Mouse (Mus musculus): Measurements from ENCODE around the gene Ube3c. TPM values are rescaled to one million over a fixed set of nuclear protein-coding genes. Genes with fewer than 3 reads are reported as not detected.
"Not testable (repeated sequence)": the region's sequence is repeated elsewhere in the genome, so short reads cannot be mapped to it uniquely, and the experiment has no call there.

Gene Ube3c
- polyA plus RNA-seq, 1 experiment: 6.3 TPM

DNA sequence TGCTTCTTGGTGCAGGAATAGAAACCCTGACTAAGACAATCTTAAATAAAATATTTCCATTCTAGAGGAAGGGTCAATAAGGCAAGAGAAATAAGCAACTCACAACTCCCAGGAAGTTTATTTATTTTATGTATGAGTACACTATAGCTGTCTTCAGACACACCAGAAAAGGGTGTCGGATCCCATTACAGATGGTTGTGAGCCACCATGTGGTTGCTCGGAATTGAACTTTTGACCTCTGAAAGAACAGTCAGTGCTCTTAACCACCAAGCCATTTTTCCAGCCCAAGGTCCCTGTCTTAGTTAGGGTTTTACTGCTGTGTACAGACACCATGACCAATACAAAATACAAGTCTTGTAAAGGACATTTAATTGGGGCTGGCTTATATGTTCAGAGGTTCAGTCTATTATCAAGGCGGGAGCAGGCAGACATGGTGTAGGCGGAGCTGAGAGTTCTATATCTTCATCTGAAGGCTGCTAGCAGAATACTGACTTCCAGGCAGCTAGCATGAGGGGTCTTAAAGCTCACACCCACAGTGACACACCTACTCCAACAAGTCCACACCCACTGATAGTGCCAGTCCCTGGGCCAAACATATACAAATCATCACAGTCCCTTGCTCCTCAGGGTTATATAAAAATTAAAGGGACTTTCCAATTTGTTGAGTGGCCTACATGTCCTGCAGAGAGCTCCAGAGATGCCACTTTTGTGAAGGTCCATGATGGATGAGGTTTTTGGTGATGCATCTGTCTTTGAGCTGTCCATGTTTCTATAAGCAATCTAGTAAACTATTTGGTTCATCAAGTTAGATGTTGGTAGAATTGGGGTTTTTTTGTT lies 9.0 kb downstream of the Ube3c start:
- Histone ChIP-seq H3K27me3 (ENCODE audit: control insufficient read depth, insufficient read depth, low read length) (no peaks in the 10 kb centered on the region), H3K36me3 (ENCODE audit: control insufficient read depth, insufficient read depth, low read length) (peaks cover 3% of the 10 kb centered on the region; the same call in 1 of the 2 replicates), H3K4me1 (ENCODE audit: control insufficient read depth, insufficient read depth, insufficient read length, low read length) (0 out of 2 replicates have a peak, but pooled peaks cover 4% of the 10 kb centered on the region), H3K27ac (ENCODE audit: insufficient read depth, low read depth, low read length) (no peak overlapping the region), H3K4me3 (ENCODE audit: low read depth, low read length) (no peak overlapping the region)
- WGBS: 87% methylated on average over 4 of the region's 4 CpGs
- TF ChIP-seq POLR2A (IDR thresholded peaks at IDR 0.05; ENCODE audit: low read depth, low read length): no peak
- no peak for TF ChIP-seq CTCF (IDR thresholded peaks at IDR 0.05; ENCODE audit: extremely low read depth, insufficient read length, insufficient replicate concordance, low read depth, low read length)

DNA sequence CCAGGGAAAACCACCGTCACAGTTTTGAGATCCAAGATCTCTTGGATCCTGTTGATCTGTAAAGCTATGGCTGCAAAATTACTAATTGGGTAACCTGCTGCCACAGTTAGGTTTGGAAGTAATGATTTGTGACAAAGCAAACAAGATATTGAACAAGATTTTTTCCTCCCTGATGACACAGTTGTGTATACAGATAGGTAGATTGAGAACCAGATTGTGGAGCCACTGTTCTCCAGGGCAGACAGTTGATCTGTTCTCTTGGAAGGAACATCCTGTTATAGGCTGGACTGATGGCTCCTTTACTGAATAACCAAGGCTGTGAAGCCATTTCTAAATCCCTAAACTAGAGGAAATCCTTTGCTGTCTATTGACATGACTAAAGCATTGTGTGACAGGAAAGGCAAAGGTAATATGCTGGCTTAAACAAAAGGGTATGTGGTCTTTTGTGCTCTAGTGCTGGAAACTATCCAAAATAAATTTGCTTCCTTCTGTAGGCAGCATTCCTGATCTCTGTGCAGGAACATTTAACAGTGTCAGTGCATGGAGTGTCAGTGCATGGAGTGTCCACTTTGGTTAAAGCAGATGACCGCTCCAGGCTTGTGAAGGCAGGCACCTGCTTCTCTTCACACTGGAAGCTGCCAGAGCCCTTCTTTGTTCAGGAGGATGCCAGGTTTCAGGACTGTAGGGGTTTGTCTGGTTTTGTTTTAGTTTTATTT lies 15.0 kb downstream of the Ube3c start:
- WGBS: 69% methylated on average over 2 of the region's 2 CpGs
- H3K4me3 ChIP-seq (ENCODE audit: low read depth, low read length): no peak overlapping the region
- peaks cover 5% of the 10 kb centered on the region; the same call in 1 of the 2 replicates for H3K36me3 ChIP-seq (ENCODE audit: control insufficient read depth, insufficient read depth, low read length)
- H3K4me1 ChIP-seq (ENCODE audit: control insufficient read depth, insufficient read depth, insufficient read length, low read length): no peaks in the 10 kb centered on the region
- H3K27ac ChIP-seq (ENCODE audit: insufficient read depth, low read depth, low read length): no peak overlapping the region
- no peak for TF ChIP-seq POLR2A (IDR thresholded peaks at IDR 0.05; ENCODE audit: low read depth, low read length)
- TF ChIP-seq CTCF (IDR thresholded peaks at IDR 0.05; ENCODE audit: extremely low read depth, insufficient read length, insufficient replicate concordance, low read depth, low read length): no peak
- no peaks in the 10 kb centered on the region for H3K27me3 ChIP-seq (ENCODE audit: control insufficient read depth, insufficient read depth, low read length)

DNA sequence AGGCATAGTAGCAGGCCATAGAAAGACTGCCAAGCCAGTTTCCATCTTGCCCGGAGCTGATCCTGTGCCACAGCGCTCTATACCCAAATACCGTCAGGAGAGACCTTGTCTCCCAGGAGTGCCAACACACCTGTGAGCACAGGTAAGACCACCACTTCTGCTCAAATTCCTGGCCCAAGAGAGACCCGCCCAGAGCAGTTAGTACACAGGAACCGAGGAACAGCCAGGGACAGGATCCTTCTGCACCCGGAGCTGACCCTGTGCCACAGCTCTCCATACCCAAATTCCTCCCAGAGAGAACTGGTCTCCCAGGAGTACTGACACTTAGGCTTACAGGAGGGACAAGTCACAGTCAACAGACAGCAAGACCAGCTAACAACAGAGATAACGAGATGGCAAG lies 23.1 kb downstream of the Ube3c start:
- H3K27me3 ChIP-seq (ENCODE audit: control insufficient read depth, insufficient read depth, low read length); H3K4me3 ChIP-seq (ENCODE audit: low read depth, low read length); H3K27ac ChIP-seq (ENCODE audit: insufficient read depth, low read depth, low read length); H3K4me1 ChIP-seq (ENCODE audit: control insufficient read depth, insufficient read depth, insufficient read length, low read length): not testable (repeated sequence)
- 99% methylated on average over 7 of the region's 7 CpGs for WGBS
- peaks cover 40% of the 10 kb centered on the region for H3K36me3 ChIP-seq (ENCODE audit: control insufficient read depth, insufficient read depth, low read length)

DNA sequence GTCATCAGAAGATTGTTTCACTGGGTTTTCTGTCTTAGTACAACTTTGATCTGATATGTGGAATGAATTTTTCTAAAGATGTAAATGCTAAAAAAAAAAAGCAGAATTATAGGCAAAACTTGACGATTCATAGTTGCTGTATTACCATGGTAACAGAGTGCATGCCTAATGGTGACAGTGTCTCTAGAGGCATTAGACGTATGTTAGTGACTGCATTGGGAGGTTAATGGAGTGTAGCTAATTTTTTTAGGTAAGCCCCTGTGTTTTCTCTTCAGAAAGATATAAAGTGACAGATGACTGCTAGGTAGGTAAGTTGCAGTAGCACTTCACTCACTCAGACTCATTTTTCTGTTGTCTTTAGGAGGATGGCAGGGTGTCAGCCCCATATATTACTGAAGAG lies 37.5 kb downstream of the Ube3c start:
- WGBS: 93% methylated on average over 2 of the region's 2 CpGs
- Histone ChIP-seq H3K4me1 (ENCODE audit: control insufficient read depth, insufficient read depth, insufficient read length, low read length) (no peaks in the 10 kb centered on the region), H3K36me3 (ENCODE audit: control insufficient read depth, insufficient read depth, low read length) (peaks cover 45% of the 10 kb centered on the region), H3K27ac (ENCODE audit: insufficient read depth, low read depth, low read length) (no peak overlapping the region), H3K27me3 (ENCODE audit: control insufficient read depth, insufficient read depth, low read length) (no peaks in the 10 kb centered on the region), H3K4me3 (ENCODE audit: low read depth, low read length) (no peak overlapping the region)
- TF ChIP-seq CTCF (IDR thresholded peaks at IDR 0.05; ENCODE audit: extremely low read depth, insufficient read length, insufficient replicate concordance, low read depth, low read length) (no peak), POLR2A (IDR thresholded peaks at IDR 0.05; ENCODE audit: low read depth, low read length) (no peak)

DNA sequence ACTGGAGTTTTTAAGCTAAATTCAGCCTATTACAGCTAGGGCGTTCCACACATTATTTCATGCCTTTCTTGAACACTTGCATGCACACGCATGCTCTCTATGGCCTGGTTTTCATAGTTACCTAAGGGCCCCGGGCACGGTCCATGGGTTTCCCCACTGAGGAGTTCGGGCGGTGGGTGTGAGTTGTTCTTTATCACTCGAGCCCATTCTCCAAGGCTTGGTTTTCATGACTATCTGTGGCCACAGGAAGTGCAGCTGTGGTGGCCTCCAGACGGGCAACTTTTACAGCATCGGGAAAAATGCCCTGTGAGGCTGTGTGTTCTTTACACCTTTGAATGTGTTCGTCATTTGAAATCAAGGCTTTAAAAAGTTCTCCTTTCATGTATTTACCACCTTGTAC lies 56.6 kb downstream of the Ube3c start:
- H3K27ac ChIP-seq (ENCODE audit: insufficient read depth, low read depth, low read length): no peak overlapping the region
- TF ChIP-seq CTCF (IDR thresholded peaks at IDR 0.05; ENCODE audit: extremely low read depth, insufficient read length, insufficient replicate concordance, low read depth, low read length): no peak
- no peak for TF ChIP-seq POLR2A (IDR thresholded peaks at IDR 0.05; ENCODE audit: low read depth, low read length)
- H3K36me3 ChIP-seq (ENCODE audit: control insufficient read depth, insufficient read depth, low read length): peaks cover 32% of the 10 kb centered on the region
- H3K4me1 ChIP-seq (ENCODE audit: control insufficient read depth, insufficient read depth, insufficient read length, low read length): no peaks in the 10 kb centered on the region
- H3K27me3 ChIP-seq (ENCODE audit: control insufficient read depth, insufficient read depth, low read length): no peaks in the 10 kb centered on the region
- 94% methylated on average over 10 of the region's 10 CpGs for WGBS
- H3K4me3 ChIP-seq (ENCODE audit: low read depth, low read length): no peak overlapping the region

DNA sequence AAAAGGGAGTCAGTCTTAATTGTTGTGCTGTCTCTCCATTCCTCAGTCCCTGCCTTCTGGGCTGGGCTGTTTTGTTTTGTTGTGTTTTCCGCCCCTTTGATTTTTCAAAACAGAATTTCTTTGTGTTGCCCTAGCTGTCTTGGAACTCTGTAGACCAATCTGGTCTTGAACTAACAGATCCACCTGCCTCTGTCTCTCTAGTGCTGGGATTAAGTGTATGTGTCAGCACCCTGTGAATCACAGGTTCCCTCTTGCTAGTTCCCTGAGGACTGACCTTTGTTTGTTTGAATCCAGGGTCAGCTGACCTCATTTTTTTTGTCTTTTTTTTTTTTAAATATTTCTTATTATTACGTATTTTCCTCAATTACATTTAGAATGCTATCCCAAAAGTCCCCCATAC lies 60.9 kb downstream of the Ube3c start:
- no peaks in the 10 kb centered on the region for H3K27me3 ChIP-seq (ENCODE audit: control insufficient read depth, insufficient read depth, low read length)
- no peak overlapping the region for H3K27ac ChIP-seq (ENCODE audit: insufficient read depth, low read depth, low read length)
- WGBS: 93% methylated on average over 2 of the region's 2 CpGs
- peaks cover 22% of the 10 kb centered on the region for H3K36me3 ChIP-seq (ENCODE audit: control insufficient read depth, insufficient read depth, low read length)
- no peak overlapping the region for H3K4me3 ChIP-seq (ENCODE audit: low read depth, low read length)
- H3K4me1 ChIP-seq (ENCODE audit: control insufficient read depth, insufficient read depth, insufficient read length, low read length): no peaks in the 10 kb centered on the region
- TF ChIP-seq POLR2A (IDR thresholded peaks at IDR 0.05; ENCODE audit: low read depth, low read length) (no peak), CTCF (IDR thresholded peaks at IDR 0.05; ENCODE audit: extremely low read depth, insufficient read length, insufficient replicate concordance, low read depth, low read length) (no peak)

DNA sequence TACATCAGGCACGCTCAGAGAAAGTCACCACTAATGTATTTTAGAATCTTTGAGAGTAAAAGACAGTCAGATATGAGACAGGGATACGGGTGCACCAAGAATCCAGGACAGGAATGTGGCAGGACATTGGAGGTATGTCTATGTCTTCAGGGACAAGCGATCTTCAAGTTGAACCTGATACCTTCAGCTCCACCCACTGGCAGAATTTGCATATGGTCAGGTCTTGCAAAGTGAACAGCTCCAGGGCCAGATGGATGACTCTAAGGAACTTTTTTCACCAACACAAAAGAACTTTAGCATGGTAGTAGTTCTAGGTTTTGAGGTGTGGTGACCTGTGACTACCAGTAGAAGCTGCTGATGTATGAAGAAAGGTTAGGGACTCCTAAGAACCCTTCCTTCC lies 62.7 kb downstream of the Ube3c start:
- H3K27me3 ChIP-seq (ENCODE audit: control insufficient read depth, insufficient read depth, low read length): no peaks in the 10 kb centered on the region
- TF ChIP-seq CTCF (IDR thresholded peaks at IDR 0.05; ENCODE audit: extremely low read depth, insufficient read length, insufficient replicate concordance, low read depth, low read length) (no peak), POLR2A (IDR thresholded peaks at IDR 0.05; ENCODE audit: low read depth, low read length) (no peak)
- H3K27ac ChIP-seq (ENCODE audit: insufficient read depth, low read depth, low read length): no peak overlapping the region
- peaks cover 27% of the 10 kb centered on the region for H3K36me3 ChIP-seq (ENCODE audit: control insufficient read depth, insufficient read depth, low read length)
- no peaks in the 10 kb centered on the region for H3K4me1 ChIP-seq (ENCODE audit: control insufficient read depth, insufficient read depth, insufficient read length, low read length)
- H3K4me3 ChIP-seq (ENCODE audit: low read depth, low read length): no peak overlapping the region
- WGBS: 85% methylated on average over 3 of the region's 3 CpGs

Data from small intestine, adult 2 months (tissue).